Mouse (Mus musculus): ENCODE measurements around the gene C2cd3.

- no peak for TF ChIP-seq CTCF (IDR thresholded peaks at IDR 0.05)
- TF ChIP-seq EP300 (IDR thresholded peaks at IDR 0.05) = no peak
Measured at GRCm38 (mm10) chr7:100364888-100365287, 7.1 kb upstream of the C2cd3 start.

Data from lung, postnatal 0 days (tissue).